Mouse (Mus musculus) heart, postnatal 25 days (tissue): ENCODE results near the gene Csnk2b. TPM values are rescaled to one million over a fixed set of nuclear protein-coding genes. Genes with fewer than 3 reads are reported as not detected.

Experiments used
- DNase-seq: peaks from one replicate; pipeline ENCODE4 v3.0.0; 2022; ENCODE audit warnings: low spot score
- intact Hi-C: fragments of 180-260 bp; cut with DNase I; formaldehyde crosslinking; loops from one replicate; pipeline ENCODE4 v1.15.1; 2025
- total RNA-seq, 2 experiments: library from RNA; stranded (reverse); gene quantifications; 2 replicates each; pipeline ENCODE4 v1.2.3; 2021

Gene Csnk2b
- 100 to 1,000 TPM; 155 to 167 TPM for total RNA-seq

- intact Hi-C loops: loop anchor here (5.0 kb wide), 2 partner anchors 40 to 115 kb away; partner anchors contain the start of genes Nfkbil1 and Prrc2a
- no peak for DNase-seq
These were observed at the start of gene Csnk2b for GRCm38 (mm10) chr17:35121871-35122303. Gene Csnk2b, minus strand, starts transcription at chr17:35122053.

- intact Hi-C loops: loop anchor here (1.0 to 10.0 kb wide), 2 partner anchors 64 to 964 kb away; partner anchors contain the start of gene Tap2
- no peak for DNase-seq
These were observed 46.8 kb upstream of the Csnk2b start for GRCm38 (mm10) chr17:35168541-35169207.

DNA sequence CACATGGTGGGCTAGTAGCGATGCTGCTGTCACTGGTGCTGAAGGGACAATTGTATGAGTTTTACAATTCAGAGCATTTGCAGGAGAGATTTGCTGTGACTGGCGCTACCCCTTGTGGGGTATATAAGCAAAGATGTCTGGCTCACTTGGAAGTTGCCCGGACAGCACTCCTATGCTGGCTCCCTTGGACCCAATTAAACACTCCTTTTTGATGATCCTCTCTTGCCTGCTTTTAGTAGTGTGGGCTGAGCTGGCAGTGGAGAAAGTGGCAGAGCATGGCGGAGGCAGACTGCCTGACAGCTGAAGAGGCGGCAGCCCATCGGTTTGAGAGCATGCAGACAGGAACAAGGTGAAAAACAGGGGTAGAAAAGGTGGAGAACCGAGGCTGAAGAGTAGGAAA is 45.9 kb upstream of the Csnk2b start:
- intact Hi-C loops: loop anchor here (10.0 kb wide), 1 partner anchor 963 kb away; the partner anchor contains the start of gene Tap2
- DNase-seq: no peak

DNA sequence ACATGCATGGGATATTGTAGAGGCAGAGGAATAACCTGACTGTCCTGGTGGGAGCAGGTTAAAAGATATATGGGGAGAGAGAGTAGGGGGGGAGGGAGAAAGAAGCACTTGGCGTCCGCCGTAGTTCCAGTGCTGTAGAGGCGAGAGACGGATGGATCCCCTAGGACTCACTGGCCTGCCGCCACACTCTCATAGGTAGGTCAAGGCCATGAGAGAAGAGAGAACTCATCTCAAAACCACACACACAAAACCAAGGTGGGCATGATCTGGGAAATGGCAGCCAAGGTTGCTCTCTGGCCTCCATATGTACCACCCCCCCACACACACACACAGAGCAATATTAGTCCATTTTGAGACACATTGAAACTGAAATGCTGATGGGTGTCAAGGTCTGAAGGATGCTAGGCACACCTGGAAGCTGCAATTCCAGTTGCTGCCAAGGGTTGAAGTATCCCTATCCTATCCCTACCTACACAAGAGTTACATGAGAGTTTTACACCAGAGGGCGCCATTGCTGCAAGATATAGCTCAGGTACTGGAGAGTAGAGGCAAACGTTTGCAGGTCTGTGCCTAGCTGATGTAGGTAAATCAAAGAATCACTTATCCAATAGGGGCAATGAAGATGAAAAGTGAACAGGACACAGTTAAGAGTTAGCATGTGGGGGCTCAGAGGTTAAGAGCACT is 44.6 kb upstream of the Csnk2b start:
- intact Hi-C loops: loop anchor here (10.0 kb wide), 1 partner anchor 962 kb away; the partner anchor contains the start of gene Tap2
- no peak for DNase-seq

DNA sequence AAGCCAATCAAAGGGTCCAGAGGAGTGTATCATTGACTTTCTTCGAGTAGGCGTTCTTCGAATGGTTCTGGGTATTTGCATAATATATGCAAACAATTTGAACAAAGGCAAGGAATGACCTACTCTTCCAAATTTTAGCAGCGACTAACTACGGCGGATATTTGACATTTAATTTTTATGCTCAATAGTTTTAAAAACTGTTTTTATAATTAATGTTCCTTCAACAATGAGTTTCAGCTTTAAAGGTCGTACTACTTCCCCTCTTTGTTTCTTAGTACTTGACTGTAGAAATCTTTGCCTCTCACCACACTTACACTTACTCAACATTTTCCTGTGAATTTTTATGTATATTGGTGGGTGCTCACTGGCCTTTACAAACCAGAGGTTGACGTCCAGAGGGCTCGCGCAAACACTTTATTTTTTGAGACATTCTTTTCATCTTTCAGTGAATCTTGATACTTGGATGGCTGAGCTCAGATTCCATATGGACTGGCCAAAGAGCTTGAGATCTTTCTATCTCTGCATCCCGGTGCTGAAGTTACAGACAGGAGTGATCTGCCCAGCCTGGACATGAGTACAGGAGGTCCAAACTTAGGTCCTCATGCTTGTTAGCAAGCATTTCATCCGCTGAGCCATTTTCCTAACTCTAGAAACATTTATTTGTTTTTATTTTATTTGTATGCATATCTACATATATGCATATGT is 43.8 kb upstream of the Csnk2b start:
- no peak for DNase-seq
- intact Hi-C loops: loop anchor here (10.0 kb wide), 1 partner anchor 961 kb away; the partner anchor contains the start of gene Tap2

DNA sequence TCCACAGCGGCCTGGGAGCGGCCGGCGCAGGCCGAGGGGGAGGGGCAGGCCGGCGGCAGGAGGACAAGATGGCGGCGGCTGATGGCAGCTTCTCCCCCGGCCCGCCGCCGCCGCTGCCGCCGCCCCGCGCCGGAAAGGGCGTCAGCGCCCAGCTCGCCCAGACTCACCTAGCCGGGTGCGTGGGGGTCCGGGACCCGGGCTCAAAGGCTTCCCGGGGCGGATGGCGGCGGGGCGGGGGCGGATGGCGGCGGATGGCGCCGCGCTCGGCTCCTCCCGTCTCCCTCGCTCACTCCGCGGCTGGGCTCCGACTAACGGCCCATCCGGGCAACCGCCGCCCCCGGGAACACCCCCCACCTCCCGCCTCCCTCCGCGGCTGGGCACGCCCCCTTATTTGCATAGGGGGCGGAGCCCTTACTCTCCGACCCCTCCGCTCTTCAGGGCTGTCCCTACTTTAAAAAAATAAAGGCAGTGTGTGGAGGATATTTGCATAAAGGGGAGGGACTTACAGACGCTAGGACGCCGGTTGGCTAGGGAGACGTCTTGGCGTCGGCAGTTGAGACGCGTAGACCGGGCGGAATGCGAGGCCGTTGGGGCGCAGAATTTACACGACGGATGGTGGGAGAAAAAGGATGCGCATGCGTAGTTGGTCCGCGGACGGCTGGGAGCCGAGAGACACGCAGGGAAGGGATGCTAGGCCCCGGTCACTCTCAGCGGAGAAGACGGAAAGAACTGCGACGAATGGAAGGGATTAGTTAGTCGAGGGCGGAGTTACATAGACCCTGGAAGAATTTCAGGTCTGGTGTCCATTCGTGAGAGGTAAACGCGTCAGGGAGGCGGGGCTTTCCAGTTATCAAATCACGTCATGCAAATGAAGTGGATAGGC is 43.0 kb upstream of the Csnk2b start, which contains the start of gene Prrc2a:
Prrc2a (minus strand) TSS at position 330 of the 883 bp plus-strand sequence.
- intact Hi-C loops: loop anchor here (5.0 to 10.0 kb wide), 2 partner anchors 43 to 960 kb away; partner anchors contain the start of genes Csnk2b, Gpank1 and Tap2
- peak; percentile 98 for DNase-seq

GRCm38 (mm10) chr17:35164218-35164567 is 42.3 kb upstream of the Csnk2b start:
- no peak for DNase-seq
- intact Hi-C loops: loop anchor here (5.0 to 10.0 kb wide), 2 partner anchors 42 to 959 kb away; partner anchors contain the start of genes Csnk2b, Gpank1 and Tap2

DNA sequence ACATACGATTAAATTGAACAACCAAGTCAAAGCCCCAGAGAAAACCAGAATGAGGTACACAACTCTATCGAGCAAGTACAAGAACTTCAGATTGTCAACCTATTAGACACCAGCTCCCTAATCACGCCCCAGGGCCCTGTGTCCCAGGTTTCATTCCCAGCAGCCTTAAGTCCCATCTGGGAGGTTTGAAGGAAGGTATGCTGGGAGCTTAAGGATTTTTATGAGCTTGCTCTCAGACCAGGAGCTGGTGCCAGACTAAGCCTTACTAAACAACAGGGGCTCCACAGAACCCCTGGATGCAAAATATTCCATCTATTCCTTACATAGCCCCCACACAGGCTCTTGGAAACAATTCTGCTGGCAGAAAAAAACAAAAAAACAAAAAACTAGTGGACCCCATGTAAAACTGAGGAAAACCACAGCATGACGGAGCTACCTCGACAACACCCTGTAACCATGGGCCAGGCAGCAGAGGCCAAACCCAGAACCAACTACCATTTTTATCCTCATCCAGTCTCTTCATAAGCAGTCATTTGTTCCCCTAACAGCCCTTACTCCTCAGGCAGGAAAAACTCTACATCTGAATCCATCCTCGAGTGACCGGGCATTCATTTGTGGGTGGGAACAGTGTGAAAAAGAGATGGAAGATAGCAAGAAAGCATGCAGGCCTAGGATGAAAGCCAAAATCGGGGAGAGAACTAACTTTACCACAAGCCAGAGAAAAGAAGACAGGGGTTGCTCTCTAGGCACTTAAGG is 41.7 kb upstream of the Csnk2b start:
- intact Hi-C loops: loop anchor here (2.0 to 10.0 kb wide), 3 partner anchors 25 to 959 kb away; partner anchors contain the start of genes Csnk2b, Gpank1 and Tap2

GRCm38 (mm10) chr17:35162730-35163129 is 40.9 kb upstream of the Csnk2b start:
- intact Hi-C loops: loop anchor here (2.0 to 10.0 kb wide), 3 partner anchors 24 to 958 kb away; partner anchors contain the start of genes Csnk2b, Gpank1 and Tap2
- DNase-seq: no peak

More for the DNA sequence above, 41.7 kb upstream of the Csnk2b start:
- no peak for DNase-seq

GRCm38 (mm10) chr17:35162121-35162520 is 40.3 kb upstream of the Csnk2b start:
- no peak for DNase-seq
- intact Hi-C loops: loop anchor here (2.0 to 10.0 kb wide), 3 partner anchors 23 to 957 kb away; partner anchors contain the start of genes Csnk2b, Gpank1 and Tap2

GRCm38 (mm10) chr17:35161421-35161820 is 39.6 kb upstream of the Csnk2b start:
- intact Hi-C loops: loop anchor here (5.0 to 10.0 kb wide), 2 partner anchors 39 to 957 kb away; partner anchors contain the start of genes Csnk2b, Gpank1 and Tap2
- DNase-seq: no peak

- no peak for DNase-seq
- intact Hi-C loops: loop anchor here (5.0 to 10.0 kb wide), 2 partner anchors 37 to 955 kb away; partner anchors contain the start of genes Csnk2b, Gpank1 and Tap2
These were observed 37.8 kb upstream of the Csnk2b start for GRCm38 (mm10) chr17:35159638-35160037.

DNA sequence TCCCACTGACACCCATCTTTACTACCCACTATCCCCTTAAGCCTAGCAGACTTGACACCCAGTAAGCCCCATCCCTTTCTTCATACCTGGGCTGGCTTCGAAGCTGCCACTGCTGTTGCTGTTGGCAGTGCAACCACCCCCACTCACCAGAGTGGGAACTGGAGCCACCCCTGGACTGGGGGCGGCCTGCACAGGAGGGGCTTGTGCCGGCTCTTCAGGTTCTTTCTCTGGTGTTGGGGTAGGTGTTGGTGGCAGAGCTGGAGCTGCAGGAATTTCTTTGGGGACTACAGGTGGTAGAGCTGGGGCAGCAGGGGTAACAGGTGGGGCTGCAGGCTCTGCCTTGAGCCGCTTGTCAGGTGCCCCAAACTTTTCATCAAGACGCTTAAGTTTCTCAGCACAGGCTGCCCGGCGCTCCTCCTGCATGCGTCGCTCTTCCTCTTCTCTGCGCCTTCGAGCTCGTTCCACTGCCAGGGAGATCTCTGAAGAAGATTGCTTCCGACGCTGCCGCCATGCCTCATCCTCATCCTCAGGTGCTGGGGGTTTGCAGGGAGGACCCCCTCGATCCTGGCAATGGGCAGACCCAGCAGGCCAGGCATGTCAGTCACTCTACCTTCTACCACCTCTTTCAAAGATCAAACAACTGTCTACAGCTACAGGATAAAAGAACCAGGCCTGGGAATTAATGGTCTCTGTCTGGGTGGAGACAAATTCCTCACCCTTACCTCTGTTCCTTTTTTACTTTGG is 37.2 kb upstream of the Csnk2b start:
- intact Hi-C loops: no loop called here

GRCm38 (mm10) chr17:35157661-35158175 is 35.9 kb upstream of the Csnk2b start:
- intact Hi-C loops: no loop called here

More for the DNA sequence above, 37.2 kb upstream of the Csnk2b start:
- DNase-seq: no peak

DNA sequence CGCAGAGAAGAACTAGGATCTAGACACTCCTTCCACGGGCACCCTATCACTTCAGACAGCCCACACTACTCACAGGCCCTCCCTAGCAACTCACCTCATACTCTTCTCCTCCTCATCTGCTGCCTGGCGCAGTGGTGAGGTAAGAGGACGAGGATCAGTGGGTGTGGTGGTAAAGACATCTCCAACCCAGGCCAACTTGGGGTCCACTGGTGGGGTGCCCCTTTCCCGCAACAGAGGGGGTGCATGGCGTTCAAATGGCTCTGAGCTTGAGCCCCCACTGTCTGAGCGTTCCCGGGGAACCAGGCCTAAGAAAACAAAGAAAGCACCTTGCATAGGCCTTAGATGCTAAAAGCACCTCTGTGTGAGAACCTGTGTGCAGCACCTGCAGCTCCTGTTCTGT is 35.4 kb upstream of the Csnk2b start:
- intact Hi-C loops: no loop called here
- DNase-seq: no peak

More at GRCm38 (mm10) chr17:35157661-35158175, 35.9 kb upstream of the Csnk2b start:
- no peak for DNase-seq

- no peak for DNase-seq
- intact Hi-C loops: no loop called here
These were observed 34.8 kb upstream of the Csnk2b start for GRCm38 (mm10) chr17:35156461-35157200.
